Mouse (Mus musculus) spleen, adult 2 months (tissue): ENCODE results near the gene Ift22.

Experiments
- CTCF ChIP-seq: fragments of 200-500 bp; IDR thresholded peaks from 2 replicates; pipeline ENCODE4 v1.5.1; 2011; ENCODE audit warnings: mild to moderate bottlenecking, inconsistent platforms; ENCODE audit not compliant: insufficient read depth, insufficient read length, insufficient replicate concordance; ENCODE audit errors: extremely low read depth
- POLR2A ChIP-seq: fragments of 200-500 bp; IDR thresholded peaks from 2 replicates; pipeline ENCODE4 v1.6.1; 2011; ENCODE audit warnings: low read depth, low read length, inconsistent platforms

DNA sequence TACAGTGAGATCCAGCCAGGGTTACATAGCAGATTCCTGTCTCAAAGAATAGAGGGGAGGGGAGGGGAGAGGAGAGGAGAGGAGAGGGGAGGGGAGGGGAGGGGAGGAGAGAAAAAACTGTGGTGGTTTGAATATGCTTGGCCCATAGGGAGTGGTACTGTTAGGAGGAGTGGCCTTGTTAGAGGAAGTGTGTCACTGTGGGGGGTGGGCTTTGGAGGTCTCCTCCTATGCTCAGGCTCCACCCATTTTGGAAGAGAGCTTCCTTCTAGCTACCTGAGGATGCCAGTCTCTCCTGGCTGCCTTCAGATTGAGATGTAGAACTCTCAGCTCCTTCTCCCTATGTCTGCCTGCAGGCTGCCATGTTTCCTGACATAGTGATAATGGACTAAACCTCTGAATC, 39.9 kb downstream of the Ift22 start:
- TF ChIP-seq CTCF (no peak), POLR2A (no peak)
